Mouse (Mus musculus) G1E-ER4 (cell line): ENCODE data around the gene Neto2. TPM values are rescaled to one million over a fixed set of nuclear protein-coding genes. Genes with fewer than 3 reads are reported as not detected.

ENCODE experiments used
- GATA1 ChIP-seq: IDR thresholded peaks from one replicate; pipeline ENCODE4 v1.8.0; 2012; ENCODE audit warnings: low read length, inconsistent platforms
- polyA plus RNA-seq: library from polyadenylated mRNA; stranded (reverse); fragments of >175 nt; gene quantifications from 2 replicates; pipeline ENCODE4 v1.2.3, GENCODE M21; 2012

Gene Neto2
- polyA plus RNA-seq, result not detected in 2 replicates

- no peak for TF ChIP-seq GATA1
These were observed at the start of gene Neto2 for GRCm38 (mm10) chr8:85700751-85701351. Gene Neto2 (minus strand): TSS chr8:85700924.

- TF ChIP-seq GATA1, result no peak
These were observed 44.3 kb upstream of the Neto2 start for GRCm38 (mm10) chr8:85745053-85745452.

DNA sequence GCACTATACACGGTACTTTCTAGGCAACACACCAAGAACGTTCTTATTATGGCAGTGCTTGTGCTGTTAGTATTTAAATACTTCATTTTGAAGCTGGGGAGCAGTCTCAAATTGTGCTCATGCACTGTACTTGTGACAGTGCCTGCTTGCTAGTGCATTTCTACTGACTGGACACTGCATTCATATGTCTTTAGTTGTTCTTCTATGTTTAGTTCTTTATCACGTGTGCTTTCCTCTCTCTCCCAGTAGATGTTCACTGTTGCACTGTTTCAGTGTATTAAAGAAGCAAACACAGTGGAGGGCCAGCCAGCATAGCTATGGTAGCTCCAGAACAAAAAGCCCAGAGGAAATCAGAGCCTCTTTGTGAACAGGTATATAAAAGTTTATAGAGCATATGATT is 29.8 kb upstream of the Neto2 start:
- TF ChIP-seq GATA1, result no peak

GRCm38 (mm10) chr8:85717271-85717670 is 16.5 kb upstream of the Neto2 start:
- TF ChIP-seq GATA1, result no peak

GRCm38 (mm10) chr8:85716696-85717095 is 16.0 kb upstream of the Neto2 start:
- no peak for TF ChIP-seq GATA1

DNA sequence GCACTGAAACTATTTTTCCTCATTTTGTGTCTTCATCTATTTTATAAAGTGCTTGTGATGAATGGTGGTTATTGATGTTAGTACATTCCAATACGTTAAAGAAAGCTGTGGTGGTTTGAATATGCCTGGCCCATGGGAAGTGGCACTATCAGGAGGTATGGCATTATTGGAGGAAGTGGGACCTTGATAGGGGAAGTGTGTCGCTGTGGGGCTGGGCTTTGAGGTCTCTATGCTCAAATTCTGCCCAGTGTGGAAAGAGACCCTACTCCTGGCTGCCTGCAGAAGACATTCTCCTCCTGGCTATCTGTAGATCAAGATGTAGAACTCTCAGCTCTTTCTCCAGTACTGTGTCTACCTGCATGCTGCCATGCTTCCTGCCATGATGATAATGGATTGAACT is 6.3 kb upstream of the Neto2 start:
- no peak for TF ChIP-seq GATA1

GRCm38 (mm10) chr8:85700101-85700750 is 498 bp downstream of the Neto2 start:
- no peak for TF ChIP-seq GATA1

- TF ChIP-seq GATA1, result no peak
These were observed 1.7 kb downstream of the Neto2 start for GRCm38 (mm10) chr8:85699051-85699450.

- TF ChIP-seq GATA1, result no peak
These were observed 35.6 kb downstream of the Neto2 start for GRCm38 (mm10) chr8:85665146-85665545.

- no peak for TF ChIP-seq GATA1
These were observed 38.7 kb downstream of the Neto2 start for GRCm38 (mm10) chr8:85661995-85662394.

GRCm38 (mm10) chr8:85651201-85651600 is 49.5 kb downstream of the Neto2 start:
- no peak for TF ChIP-seq GATA1

DNA sequence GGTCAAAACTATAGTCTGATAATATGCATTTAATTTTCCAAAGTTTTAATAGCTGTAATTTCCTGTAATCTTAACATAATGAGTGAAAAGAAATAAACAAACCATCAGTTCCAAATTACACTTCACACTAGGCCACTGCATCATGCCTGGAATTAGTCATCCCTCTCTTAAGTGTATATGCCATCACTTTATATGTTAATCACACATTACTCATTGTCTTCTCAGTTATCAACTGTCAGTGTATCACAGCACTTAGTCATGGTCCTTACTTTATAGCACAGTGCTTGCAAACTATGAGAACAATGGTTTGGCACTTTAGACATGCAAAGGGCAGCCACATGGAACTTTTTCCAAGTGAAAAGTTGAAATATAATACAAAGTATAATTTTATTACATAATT is 52.2 kb downstream of the Neto2 start:
- no peak for TF ChIP-seq GATA1

DNA sequence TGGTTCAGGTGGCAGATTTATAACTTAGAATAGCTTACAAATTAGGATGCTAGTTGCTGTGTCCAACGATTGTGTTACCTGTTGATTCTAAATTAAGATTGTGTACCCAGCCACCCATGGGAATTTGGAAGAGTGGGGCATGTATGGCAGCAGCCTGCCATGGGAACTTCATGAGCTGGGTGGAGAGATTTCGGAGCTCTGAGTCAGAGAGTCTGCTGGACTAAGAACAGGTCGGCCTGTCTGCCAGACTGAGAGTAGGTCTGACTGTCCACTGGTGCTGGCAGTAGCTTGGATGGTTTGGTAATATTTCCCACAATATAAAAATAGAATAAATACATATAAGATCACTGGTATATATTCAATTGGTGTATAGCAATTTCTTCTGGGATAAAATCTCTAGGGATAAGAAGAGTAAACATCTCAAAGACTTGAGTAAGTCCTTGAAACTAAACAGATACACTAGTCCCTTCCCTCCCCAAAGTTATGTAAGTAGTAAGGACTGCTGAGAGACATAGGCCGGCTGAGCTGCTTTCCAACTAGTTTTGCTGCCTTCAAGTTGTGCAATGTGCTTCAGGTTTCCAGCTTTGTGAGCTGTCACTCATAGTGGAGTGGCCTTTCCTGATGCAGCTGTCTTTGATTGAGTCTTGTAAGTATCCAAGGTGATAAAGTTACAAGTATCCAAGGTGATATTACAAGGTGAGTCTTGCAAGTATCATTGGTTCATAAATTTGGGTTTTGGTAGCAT is 55.6 kb downstream of the Neto2 start:
- no peak for TF ChIP-seq GATA1

- TF ChIP-seq GATA1, result no peak
These were observed 76.3 kb downstream of the Neto2 start for GRCm38 (mm10) chr8:85624450-85624849.

DNA sequence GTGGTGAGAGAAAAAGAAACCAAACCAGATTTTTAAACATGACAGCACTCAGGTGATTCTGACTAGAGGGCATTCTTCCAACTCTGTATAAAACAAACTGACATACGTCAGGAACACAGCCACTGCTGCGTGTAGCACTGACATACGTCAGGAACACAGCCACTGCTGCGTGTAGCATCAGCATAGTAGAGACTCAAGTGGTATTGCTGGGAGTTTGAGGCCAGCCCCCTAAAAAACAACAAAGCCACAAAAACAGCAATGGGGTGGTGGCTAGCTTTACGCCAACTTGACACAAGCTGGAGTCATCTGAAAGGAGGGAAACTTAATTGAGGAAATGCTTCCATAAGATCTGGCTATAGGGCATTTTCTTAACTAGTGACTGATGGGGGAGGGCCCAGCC is 77.5 kb downstream of the Neto2 start:
- TF ChIP-seq GATA1, result no peak

DNA sequence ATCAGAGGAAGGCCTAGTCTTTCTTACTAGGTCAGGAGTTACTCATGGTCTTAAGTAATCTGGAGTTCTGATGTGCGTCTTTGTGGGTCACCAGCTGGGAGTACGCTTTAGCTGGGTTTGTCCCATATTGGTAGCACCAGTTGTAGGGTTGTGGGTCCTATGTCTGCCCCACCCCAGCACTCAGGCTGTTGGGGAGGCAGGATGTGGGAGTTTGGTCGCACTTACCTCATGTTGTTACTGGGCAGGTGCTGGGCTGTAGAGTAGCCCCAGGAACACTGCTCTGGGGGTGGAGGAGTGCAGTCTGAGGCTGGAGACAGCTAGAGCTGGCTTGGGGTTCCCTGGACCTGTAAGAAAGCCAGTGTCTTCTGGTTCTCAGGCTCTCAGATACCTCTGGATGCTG is 81.9 kb downstream of the Neto2 start:
- no peak for TF ChIP-seq GATA1

GRCm38 (mm10) chr8:85608836-85609235 is 91.9 kb downstream of the Neto2 start:
- TF ChIP-seq GATA1, result no peak

DNA sequence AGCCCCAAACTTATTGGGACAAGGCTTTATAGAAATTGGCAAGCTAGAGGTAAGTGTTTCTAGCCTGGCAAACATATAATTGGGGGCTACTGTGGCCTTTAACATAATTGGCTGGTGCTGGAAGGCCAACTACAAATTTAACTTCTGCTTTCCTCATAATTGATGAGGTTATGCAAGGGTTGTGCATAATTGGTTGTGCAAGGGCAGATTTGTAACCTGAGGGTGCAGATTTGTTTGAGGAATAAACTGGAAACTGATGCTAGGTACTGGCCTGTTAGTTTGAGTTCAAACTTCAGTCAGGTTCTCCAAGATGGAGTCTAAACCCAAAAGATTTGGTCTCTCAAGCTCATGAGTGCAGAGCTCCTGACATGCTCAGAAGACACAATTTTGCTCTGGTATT is 92.9 kb downstream of the Neto2 start:
- TF ChIP-seq GATA1, result no peak
